Mouse (Mus musculus) cerebellum, adult 2 months (tissue): ENCODE results near the gene Arl15. TPM values are rescaled to one million over a fixed set of nuclear protein-coding genes. Genes with fewer than 3 reads are reported as not detected.

ENCODE experiments used
- DNase-seq, 2 experiments: peaks; one replicate each; pipeline ENCODE4 v3.0.0; 2021
- H3K27ac ChIP-seq: fragments of 200-500 bp; 2 replicates; pipeline ENCODE4 v1.5.1; 2012; ENCODE audit warnings: low read length, control low read depth, inconsistent platforms; ENCODE audit not compliant: insufficient read depth
- H3K27me3 ChIP-seq: fragments of 200-500 bp; 2 replicates; pipeline ENCODE4 v1.6.1; 2012; ENCODE audit warnings: inconsistent platforms, mild to moderate bottlenecking, low read length, moderate library complexity; ENCODE audit not compliant: control insufficient read depth, insufficient read depth
- H3K4me1 ChIP-seq: fragments of 200-500 bp; 2 replicates; pipeline ENCODE4 v1.6.1; 2011; ENCODE audit warnings: low read length; ENCODE audit not compliant: control insufficient read depth, insufficient read depth
- H3K4me3 ChIP-seq: fragments of 200-500 bp; replicated peaks from 2 replicates; pipeline ENCODE3; 2011; ENCODE audit warnings: mild to moderate bottlenecking, low read depth, low read length, control low read depth; ENCODE audit not compliant: insufficient read depth
- CTCF ChIP-seq: fragments of 200-500 bp; IDR thresholded peaks from 2 replicates; pipeline ENCODE4 v1.5.1; 2011; ENCODE audit warnings: low read depth, mild to moderate bottlenecking, control low read depth, low read length, moderate library complexity, borderline replicate concordance; ENCODE audit not compliant: insufficient read depth
- POLR2A ChIP-seq: fragments of 200-500 bp; IDR thresholded peaks from 2 replicates; pipeline ENCODE4 v1.6.1; 2011; ENCODE audit warnings: low read length, control low read depth, borderline replicate concordance; ENCODE audit not compliant: insufficient read depth
- WGBS: fragments of 180-500 bp; shearing (Covaris S2); methylation state at CpG from one replicate; pipeline ENCODE4 v1.1.7; 2018; 5-methylcytosine and 5-hydroxymethylcytosine counted together
- polyA plus RNA-seq: library from polyadenylated mRNA; depleted of rRNA; stranded (reverse); fragments of >200 nt; gene quantifications from 2 replicates; pipeline ENCODE4 v1.2.3, GENCODE M21; 2012

The Arl15 gene
- polyA plus RNA-seq, 1 experiment, result 10.3 TPM

GRCm38 (mm10) chr13:114010521-114010920 lies 216.2 kb downstream of the Arl15 start:
- H3K27me3 ChIP-seq, result no peaks in the 10 kb centered on the region
- no peak for TF ChIP-seq POLR2A
- no peak for TF ChIP-seq CTCF
- WGBS, result 95% methylated on average over 9 of the region's 9 CpGs
- no peak for DNase-seq
- H3K27ac ChIP-seq, result no peak overlapping the region
- H3K4me1 ChIP-seq, result peaks cover 4% of the 10 kb centered on the region
- H3K4me3 ChIP-seq, result no peak overlapping the region

GRCm38 (mm10) chr13:114011019-114011418 lies 216.7 kb downstream of the Arl15 start:
- no peak overlapping the region for H3K4me3 ChIP-seq
- TF ChIP-seq POLR2A, result no peak
- no peak for TF ChIP-seq CTCF
- peaks cover 4% of the 10 kb centered on the region for H3K4me1 ChIP-seq
- H3K27me3 ChIP-seq, result no peaks in the 10 kb centered on the region
- no peak overlapping the region for H3K27ac ChIP-seq
- no peak for DNase-seq
- WGBS, result 77% methylated on average over 12 of the region's 12 CpGs

- TF ChIP-seq POLR2A, result no peak
- TF ChIP-seq CTCF, result no peak
- no peak overlapping the region for H3K4me3 ChIP-seq
- H3K27me3 ChIP-seq, result no peaks in the 10 kb centered on the region
- no peak for DNase-seq
- no peak overlapping the region for H3K27ac ChIP-seq
- 88% methylated on average over 8 of the region's 8 CpGs for WGBS
- H3K4me1 ChIP-seq, result no peaks in the 10 kb centered on the region
These were observed 223.6 kb downstream of the Arl15 start for GRCm38 (mm10) chr13:114017928-114018327.

- no peak overlapping the region for H3K27ac ChIP-seq
- DNase-seq, result no peak
- 97% methylated on average over 7 of the region's 7 CpGs for WGBS
- H3K4me3 ChIP-seq, result no peak overlapping the region
- TF ChIP-seq POLR2A (no peak), CTCF (no peak)
- no peaks in the 10 kb centered on the region for H3K27me3 ChIP-seq
- H3K4me1 ChIP-seq, result no peaks in the 10 kb centered on the region
These were observed 229.2 kb downstream of the Arl15 start for GRCm38 (mm10) chr13:114023541-114023940.

- Histone ChIP-seq H3K4me3 (no peak overlapping the region), H3K4me1 (no peaks in the 10 kb centered on the region), H3K27ac (no peak overlapping the region), H3K27me3 (no peaks in the 10 kb centered on the region)
- TF ChIP-seq CTCF (no peak), POLR2A (no peak)
- no peak for DNase-seq
- 86% methylated on average over 6 of the region's 6 CpGs for WGBS
These were observed 232.0 kb downstream of the Arl15 start for GRCm38 (mm10) chr13:114026306-114026705.

GRCm38 (mm10) chr13:114026751-114027150 lies 232.4 kb downstream of the Arl15 start:
- Histone ChIP-seq H3K4me3 (no peak overlapping the region), H3K4me1 (no peaks in the 10 kb centered on the region), H3K27ac (no peak overlapping the region), H3K27me3 (no peaks in the 10 kb centered on the region)
- DNase-seq, result no peak
- no peak for TF ChIP-seq CTCF
- TF ChIP-seq POLR2A, result no peak
- 83% methylated on average over 7 of the region's 7 CpGs for WGBS

GRCm38 (mm10) chr13:114048071-114048470 lies 253.8 kb downstream of the Arl15 start:
- 80% methylated on average over 10 of the region's 10 CpGs for WGBS
- no peak for DNase-seq
- Histone ChIP-seq H3K27me3 (no peaks in the 10 kb centered on the region), H3K27ac (no peak overlapping the region), H3K4me1 (no peaks in the 10 kb centered on the region), H3K4me3 (no peak overlapping the region)
- TF ChIP-seq POLR2A (no peak), CTCF (no peak)

- TF ChIP-seq CTCF (no peak), POLR2A (no peak)
- Histone ChIP-seq H3K27me3 (no peaks in the 10 kb centered on the region), H3K4me1 (no peaks in the 10 kb centered on the region), H3K4me3 (no peak overlapping the region), H3K27ac (no peak overlapping the region)
- DNase-seq, result no peak
- 76% methylated on average over 3 of the region's 3 CpGs for WGBS
These were observed 254.4 kb downstream of the Arl15 start for GRCm38 (mm10) chr13:114048688-114049087.
